Mouse (Mus musculus): ENCODE measurements around the gene Vmn1r34. TPM values are rescaled to one million over a fixed set of nuclear protein-coding genes. Genes with fewer than 3 reads are reported as not detected.
"Not testable (repeated sequence)": the region's sequence is repeated elsewhere in the genome, so short reads cannot be mapped to it uniquely, and the experiment has no call there.

Gene Vmn1r34
- polyA plus RNA-seq (2015; fragmentation: Nextera tagmentation; extraction: Ambion mirVana), result not detected in 2 replicates

DNA sequence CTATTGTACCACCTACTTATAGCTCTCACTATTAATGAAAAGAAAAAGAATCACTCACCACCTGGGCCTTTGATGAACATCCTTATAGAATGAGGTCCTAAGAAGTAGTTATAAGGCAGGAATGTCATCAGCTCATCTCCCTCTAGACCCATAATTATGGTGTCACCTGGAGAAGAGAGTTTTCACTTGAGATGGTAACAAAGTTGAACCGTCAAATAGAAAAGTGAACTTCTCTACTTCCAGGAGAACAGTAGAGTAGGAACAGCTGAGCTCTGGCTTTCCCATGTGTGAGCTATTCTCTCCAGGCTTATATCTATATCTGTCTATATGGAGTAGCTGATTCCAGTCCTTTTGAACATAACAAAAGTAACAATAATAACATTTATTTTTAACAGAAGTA lies at the start of gene Vmn1r34:
Gene Vmn1r34, minus strand, starts transcription at position 101 of the 400 bp plus-strand sequence.
- Histone ChIP-seq H3K36me3 (ENCODE audit: control insufficient read depth, insufficient read depth) (no peaks in the 10 kb centered on the region), H3K27ac (ENCODE audit: low read length) (no peak within 1 kb of the TSS), H3K9ac (ENCODE audit: low read length) (no peak within 1 kb of the TSS), H3K4me2 (ENCODE audit: low read depth, low read length) (no peak within 1 kb of the TSS), H3K27me3 (ENCODE audit: control insufficient read depth, insufficient read depth, low read length) (no peaks in the 10 kb centered on the region), H3K4me3 (ENCODE audit: low read length) (no peak within 1 kb of the TSS), H3K9me3 (replicated peaks; ENCODE audit: control insufficient read depth, low read length) (no peaks in the 10 kb centered on the region), H3K4me1 (ENCODE audit: control insufficient read depth, insufficient read depth, low read length) (no peaks in the 10 kb centered on the region)
- 79% methylated on average over 1 of the region's 1 CpGs for WGBS
- no peak for ATAC-seq (replicated peaks; ENCODE audit: extremely low read depth, insufficient read depth, low FRiP score)

DNA sequence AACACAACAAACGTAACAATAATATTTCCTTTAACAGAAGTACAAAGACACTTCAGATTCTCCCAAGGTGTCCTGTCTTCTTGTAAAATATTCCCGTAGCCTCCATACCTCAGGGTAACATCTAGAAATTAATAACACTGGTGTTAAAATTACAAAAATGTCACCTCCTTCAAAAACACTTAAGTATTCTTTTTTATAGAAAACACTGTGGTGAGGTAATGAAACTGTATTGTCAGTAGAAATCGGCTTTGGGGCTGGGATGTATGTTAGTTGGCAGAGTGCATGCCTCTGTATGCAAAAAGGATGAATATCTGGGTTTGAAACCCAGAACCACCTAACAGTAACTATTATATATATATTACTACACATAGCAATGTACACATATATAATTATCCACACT lies 42.1 kb upstream of the Vmn1r34 start, which contains the start of gene Vmn1r35:
Gene Vmn1r35, minus strand, starts transcription at position 101 of the 400 bp plus-strand sequence.
- Histone ChIP-seq H3K4me1 (ENCODE audit: control insufficient read depth, insufficient read depth, low read length) (no peaks in the 10 kb centered on the region), H3K4me3 (ENCODE audit: low read length) (no peak within 1 kb of the TSS), H3K36me3 (ENCODE audit: control insufficient read depth, insufficient read depth) (no peaks in the 10 kb centered on the region), H3K27ac (ENCODE audit: low read length) (no peak within 1 kb of the TSS), H3K9ac (ENCODE audit: low read length) (no peak within 1 kb of the TSS), H3K27me3 (ENCODE audit: control insufficient read depth, insufficient read depth, low read length) (no peaks in the 10 kb centered on the region), H3K4me2 (ENCODE audit: low read depth, low read length) (no peak within 1 kb of the TSS), H3K9me3 (replicated peaks; ENCODE audit: control insufficient read depth, low read length) (no peaks in the 10 kb centered on the region)
- no peak for ATAC-seq (replicated peaks; ENCODE audit: extremely low read depth, insufficient read depth, low FRiP score)
- 66% methylated on average over 3 of the region's 3 CpGs for whole genome bisulfite sequencing

DNA sequence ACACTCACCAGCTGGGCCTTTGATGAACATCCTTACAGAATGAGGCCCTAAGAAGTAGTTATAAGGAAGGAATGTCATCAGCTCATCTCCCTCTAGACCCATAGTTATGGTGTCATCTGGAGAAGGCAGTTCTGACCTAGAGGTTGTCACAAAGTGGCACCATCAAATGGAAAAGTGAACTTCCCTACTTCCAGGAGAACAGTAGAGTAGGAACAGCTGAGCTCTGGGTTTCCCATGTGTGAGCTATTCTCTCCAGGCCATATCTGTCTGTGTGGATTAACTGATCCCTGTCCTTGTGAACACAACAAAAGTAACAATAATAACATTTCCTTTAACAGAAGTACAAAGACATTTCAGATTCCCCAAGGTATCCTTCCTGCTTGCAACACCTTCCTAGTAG lies 25.5 kb downstream of the Vmn1r34 start, which contains the start of gene Vmn1r33:
Gene Vmn1r33, minus strand, starts transcription at position 101 of the 400 bp plus-strand sequence.
- H3K27ac ChIP-seq (ENCODE audit: low read length); H3K36me3 ChIP-seq (ENCODE audit: control insufficient read depth, insufficient read depth); H3K4me3 ChIP-seq (ENCODE audit: low read length); H3K9ac ChIP-seq (ENCODE audit: low read length); H3K9me3 ChIP-seq (replicated peaks; ENCODE audit: control insufficient read depth, low read length); H3K27me3 ChIP-seq (ENCODE audit: control insufficient read depth, insufficient read depth, low read length); ATAC-seq (replicated peaks; ENCODE audit: extremely low read depth, insufficient read depth, low FRiP score); H3K4me1 ChIP-seq (ENCODE audit: control insufficient read depth, insufficient read depth, low read length); H3K4me2 ChIP-seq (ENCODE audit: low read depth, low read length): not testable (repeated sequence)

DNA sequence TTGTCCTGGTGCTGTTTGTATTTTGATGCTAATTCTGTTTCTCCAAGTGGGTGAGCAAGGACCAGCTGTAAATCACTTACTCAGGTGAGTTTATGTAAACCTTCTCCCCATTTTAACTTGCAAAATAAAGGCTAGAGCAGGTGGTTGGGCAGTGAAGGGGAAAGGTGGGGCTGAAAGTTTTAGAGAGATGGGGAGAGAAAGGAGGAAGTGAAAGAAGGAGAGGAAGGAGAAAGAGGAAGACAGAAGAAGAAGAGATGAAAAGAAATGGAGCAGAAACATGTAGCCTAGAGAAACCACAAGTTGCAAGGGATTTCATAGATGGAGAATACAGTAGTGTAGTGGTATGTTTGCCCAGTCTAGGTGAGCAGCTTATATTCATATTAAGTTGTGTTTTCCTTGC lies 47.9 kb downstream of the Vmn1r34 start:
- no peaks in the 10 kb centered on the region for H3K27me3 ChIP-seq (ENCODE audit: control insufficient read depth, insufficient read depth, low read length)
- no peaks in the 10 kb centered on the region for H3K36me3 ChIP-seq (ENCODE audit: control insufficient read depth, insufficient read depth)
- no peak overlapping the region for H3K4me2 ChIP-seq (ENCODE audit: low read depth, low read length)
- H3K4me1 ChIP-seq (ENCODE audit: control insufficient read depth, insufficient read depth, low read length), result no peaks in the 10 kb centered on the region
- no peak overlapping the region for H3K27ac ChIP-seq (ENCODE audit: low read length)
- no peak for ATAC-seq (replicated peaks; ENCODE audit: extremely low read depth, insufficient read depth, low FRiP score)
- H3K4me3 ChIP-seq (ENCODE audit: low read length), result no peak overlapping the region
- H3K9me3 ChIP-seq (replicated peaks; ENCODE audit: control insufficient read depth, low read length), result no peaks in the 10 kb centered on the region
- no peak overlapping the region for H3K9ac ChIP-seq (ENCODE audit: low read length)

Other genes starting within 250 kb of the Vmn1r34 start
- gene Mad2l1, start 108.5 kb downstream of the Vmn1r34 start, polyA plus RNA-seq (2015; fragmentation: Nextera tagmentation; extraction: Ambion mirVana), result 65.4 and 73.3 TPM in 2 replicates
- gene Vmn1r32, start 83.8 kb downstream of the Vmn1r34 start, polyA plus RNA-seq (2015; fragmentation: Nextera tagmentation; extraction: Ambion mirVana), result not detected in 2 replicates
- not detected in 2 replicates for gene Vmn1r33, start 25.6 kb downstream of the Vmn1r34 start, polyA plus RNA-seq (2015; fragmentation: Nextera tagmentation; extraction: Ambion mirVana)
- gene Vmn1r35, start 42.0 kb upstream of the Vmn1r34 start, polyA plus RNA-seq (2015; fragmentation: Nextera tagmentation; extraction: Ambion mirVana), result not detected in 2 replicates
- not detected in 2 replicates for gene Vmn1r36, start 75.3 kb upstream of the Vmn1r34 start, polyA plus RNA-seq (2015; fragmentation: Nextera tagmentation; extraction: Ambion mirVana)
- not detected in 2 replicates for gene Vmn1r37, start 85.5 kb upstream of the Vmn1r34 start, polyA plus RNA-seq (2015; fragmentation: Nextera tagmentation; extraction: Ambion mirVana)
- not detected in 2 replicates for gene Vmn1r38, start 138.7 kb upstream of the Vmn1r34 start, polyA plus RNA-seq (2015; fragmentation: Nextera tagmentation; extraction: Ambion mirVana)
- gene Vmn1r39, start 166.7 kb upstream of the Vmn1r34 start, polyA plus RNA-seq (2015; fragmentation: Nextera tagmentation; extraction: Ambion mirVana), result not detected in 2 replicates